Mouse (Mus musculus) midbrain, postnatal 0 days (tissue): ENCODE measurements around the gene Pxn. TPM values are rescaled to one million over a fixed set of nuclear protein-coding genes. Genes with fewer than 3 reads are reported as not detected.

Source experiments
- ATAC-seq: fragments of 200-750 bp; cut with Nextera tagmentation; 2 replicates; pipeline ENCODE4 v1.8.0; 2017; ENCODE audit warnings: moderate number of reproducible peaks, mild to moderate bottlenecking, moderate TSS enrichment, moderate library complexity; ENCODE audit not compliant: low FRiP score
- DNase-seq: peaks from one replicate; pipeline ENCODE4 v3.0.0-alpha.2; 2015; ENCODE audit warnings: low spot score
- H3K27ac ChIP-seq: fragments of 300-500 bp; sonication (generic); 2 replicates; pipeline ENCODE4 v1.5.1; 2014; ENCODE audit warnings: low read depth, mild to moderate bottlenecking, low read length, mixed read lengths
- H3K27me3 ChIP-seq: fragments of 300-500 bp; sonication (generic); 2 replicates; pipeline ENCODE4 v1.6.1; 2014; ENCODE audit warnings: low read length, control low read depth, mixed read lengths; ENCODE audit not compliant: insufficient read depth
- H3K36me3 ChIP-seq: fragments of 300-500 bp; sonication (generic); 2 replicates; pipeline ENCODE4 v1.6.1; 2014; ENCODE audit warnings: low read length, control low read depth, mixed read lengths; ENCODE audit not compliant: insufficient read depth
- H3K4me1 ChIP-seq: fragments of 300-500 bp; sonication (generic); 2 replicates; pipeline ENCODE4 v1.6.1; 2014; ENCODE audit warnings: mild to moderate bottlenecking, control low read depth, antibody characterized with exemption, low read length, mixed read lengths; ENCODE audit not compliant: insufficient read depth
- H3K4me2 ChIP-seq: fragments of 300-500 bp; sonication (generic); 2 replicates; pipeline ENCODE4 v1.6.1; 2014; ENCODE audit warnings: low read depth, mild to moderate bottlenecking, low read length, mixed read lengths; ENCODE audit not compliant: poor library complexity, severe bottlenecking
- H3K4me3 ChIP-seq: fragments of 300-500 bp; sonication (generic); 2 replicates; pipeline ENCODE4 v1.5.1; 2014; ENCODE audit warnings: low read depth, mild to moderate bottlenecking, low read length, moderate library complexity
- H3K9ac ChIP-seq: fragments of 300-500 bp; sonication (generic); replicated peaks from 2 replicates; pipeline ENCODE4 v1.6.1; 2014; ENCODE audit warnings: mild to moderate bottlenecking, low read length, moderate library complexity, mixed read lengths; ENCODE audit not compliant: poor library complexity, severe bottlenecking
- H3K9me3 ChIP-seq: fragments of 300-500 bp; sonication (generic); 2 replicates; pipeline ENCODE4 v1.6.1; 2016; ENCODE audit warnings: low read length, control low read depth
- CTCF ChIP-seq: IDR thresholded peaks from 2 replicates; pipeline ENCODE4 v1.5.1; 2016; ENCODE audit warnings: antibody characterized with exemption, mild to moderate bottlenecking
- WGBS: fragments of 180-500 bp; shearing (Covaris S2); extraction: QIAGEN DNeasy Blood & Tissue Kit; methylation state at CpG from one replicate; pipeline ENCODE4 v1.1.7; 2014; 5-methylcytosine and 5-hydroxymethylcytosine counted together
- polyA plus RNA-seq: library from polyadenylated mRNA; unstranded; fragments of >200 nt; fragmentation: Nextera tagmentation; extraction: Ambion mirVana; gene quantifications from 2 replicates; pipeline ENCODE4 v1.2.1, GENCODE M21; 2015
- total RNA-seq: library from RNA; depleted of rRNA; stranded (reverse); fragments of >200 nt; gene quantifications from 2 replicates; pipeline ENCODE4 v1.2.3, GENCODE M21; 2014

Gene Pxn
- total and polyA plus RNA-seq, 2 experiments from 2014 or later: 15.9 to 39.4 TPM

DNA sequence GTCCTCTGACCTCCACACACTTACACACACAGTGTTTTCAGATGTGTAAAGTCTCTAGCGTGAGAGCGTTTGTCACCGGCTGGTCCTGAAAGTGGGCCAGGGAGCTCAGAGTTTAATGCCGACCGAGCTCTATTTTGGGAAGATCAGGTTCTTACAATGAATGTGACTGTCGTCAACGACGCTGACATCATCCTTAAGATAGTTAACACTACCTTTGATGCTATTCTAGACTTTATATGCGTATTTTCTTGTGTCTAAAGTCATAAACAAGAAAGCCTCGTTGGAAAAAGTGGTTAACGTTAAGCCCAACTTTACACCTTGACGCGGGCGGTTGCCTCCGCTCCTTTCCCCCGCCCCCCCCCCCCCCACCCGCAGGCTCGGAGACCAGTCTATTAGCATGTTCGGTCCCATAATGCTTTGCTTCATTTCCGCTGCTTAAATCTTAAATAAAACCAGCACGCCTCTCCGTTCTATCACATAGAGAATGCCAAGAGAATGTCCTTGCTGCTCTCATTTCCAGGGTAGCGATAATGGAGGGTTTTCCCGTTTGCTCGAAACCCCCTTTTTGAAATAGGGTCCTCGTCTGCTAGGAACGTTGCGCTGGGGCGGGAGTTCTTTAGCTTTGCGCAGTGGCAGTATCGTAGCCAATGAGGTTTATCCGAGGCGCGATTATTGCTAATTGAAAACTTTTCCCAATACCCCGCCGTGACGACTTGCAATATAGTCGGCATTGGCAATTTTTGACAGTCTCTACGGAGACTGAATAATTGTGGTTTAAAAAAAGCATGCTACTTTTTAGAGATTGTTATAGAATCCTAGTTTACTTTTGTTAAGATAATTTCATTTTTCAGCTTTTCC is 17.4 kb upstream of the Pxn start:
- Histone ChIP-seq H3K9me3 (no peaks in the 10 kb centered on the region), H3K36me3 (no peaks in the 10 kb centered on the region), H3K4me1 (peaks cover 6% of the 10 kb centered on the region; the same call in 1 of the 2 replicates), H3K27ac (peak overlapping the region; percentile 100), H3K27me3 (no peaks in the 10 kb centered on the region), H3K4me2 (peak overlapping the region; percentile 65), H3K4me3 (peak overlapping the region; percentile 40), H3K9ac (peak overlapping the region; percentile 89)
- DNase-seq: peak; percentile 92
- under 1% methylated on average over 39 of the region's 39 CpGs for WGBS
- peak; percentile 80 for ATAC-seq
- TF ChIP-seq CTCF: no peak

DNA sequence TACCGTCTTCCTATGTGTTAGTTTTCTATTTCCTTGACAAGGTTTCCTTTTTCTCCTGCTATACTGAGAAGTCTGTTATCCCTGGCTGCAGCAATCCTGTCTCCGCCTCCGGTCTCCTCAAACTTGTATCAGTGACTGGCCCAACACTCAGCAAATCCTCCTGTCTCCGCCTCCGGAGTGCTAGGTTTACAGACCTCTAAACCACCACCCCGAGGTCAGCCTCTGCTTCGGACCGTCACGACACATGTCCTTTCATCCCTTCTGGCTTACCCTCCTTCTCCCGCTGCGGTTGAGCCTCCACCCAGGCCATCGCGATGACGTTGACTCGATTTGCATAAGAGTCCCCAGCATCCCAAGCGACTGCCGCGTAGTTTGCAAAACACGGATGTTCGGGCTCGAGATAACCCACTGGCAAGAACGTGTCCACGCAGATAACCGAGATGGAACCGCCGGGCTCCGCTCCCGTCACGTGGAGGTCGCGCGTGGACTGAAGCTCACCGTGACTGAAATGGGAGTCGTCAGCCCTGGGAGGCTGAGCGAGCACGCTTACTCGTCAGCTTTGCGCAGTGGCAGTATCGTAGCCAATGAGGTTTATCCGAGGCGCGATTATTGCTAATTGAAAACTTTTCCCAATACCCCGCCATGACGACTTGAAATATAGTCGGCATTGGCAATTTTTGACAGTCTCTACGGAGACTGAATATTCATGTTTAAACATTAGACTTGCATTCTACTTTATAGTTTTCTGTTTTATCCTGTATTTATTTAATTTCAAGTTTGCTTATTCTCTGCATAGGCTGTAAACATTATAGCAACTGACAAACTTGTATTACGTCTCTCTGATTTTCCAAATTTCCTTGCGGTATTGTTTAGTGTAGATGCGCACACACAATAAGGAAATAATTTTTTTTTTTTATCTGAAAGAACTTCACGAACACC is 16.5 kb upstream of the Pxn start:
- Histone ChIP-seq H3K9ac (peak overlapping the region; percentile 89), H3K27ac (peak overlapping the region; percentile 100), H3K4me2 (peak overlapping the region; percentile 65), H3K27me3 (no peaks in the 10 kb centered on the region), H3K9me3 (no peaks in the 10 kb centered on the region), H3K4me1 (peaks cover 6% of the 10 kb centered on the region; the same call in 1 of the 2 replicates), H3K36me3 (no peaks in the 10 kb centered on the region), H3K4me3 (peak overlapping the region; percentile 40)
- peak; percentile 88 for ATAC-seq
- DNase-seq: peak; percentile 94
- under 1% methylated on average over 50 of the region's 50 CpGs for WGBS
- no peak for TF ChIP-seq CTCF

DNA sequence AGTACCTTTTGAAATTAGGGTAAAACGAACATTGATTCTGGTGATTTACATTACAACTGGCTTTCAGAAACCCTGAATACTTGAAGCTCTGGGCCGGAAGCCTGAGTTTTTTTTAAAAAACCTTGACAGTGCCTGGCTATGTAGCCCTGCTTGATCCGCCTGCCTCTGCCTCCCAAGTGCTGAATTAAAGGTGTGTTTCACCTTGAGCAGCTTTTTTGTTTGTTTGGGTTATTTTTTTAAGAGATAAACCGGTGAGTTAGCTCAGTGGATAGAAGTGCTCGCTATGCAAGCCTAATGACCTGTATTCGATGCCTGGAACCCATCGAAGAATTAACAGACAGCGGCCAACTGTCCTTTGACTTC is 15.9 kb upstream of the Pxn start:
- Histone ChIP-seq H3K4me3 (no peak overlapping the region), H3K27me3 (no peaks in the 10 kb centered on the region), H3K4me2 (peak overlapping the region; percentile 65), H3K9ac (no peak overlapping the region), H3K4me1 (peaks cover 6% of the 10 kb centered on the region; the same call in 1 of the 2 replicates), H3K27ac (0 out of 2 replicates have a peak overlapping the region, but pooled peaks have one; percentile 43), H3K36me3 (no peaks in the 10 kb centered on the region), H3K9me3 (no peaks in the 10 kb centered on the region)
- TF ChIP-seq CTCF: no peak
- 15% methylated on average over 8 of the region's 8 CpGs for WGBS
- ATAC-seq: no peak
- no peak for DNase-seq

DNA sequence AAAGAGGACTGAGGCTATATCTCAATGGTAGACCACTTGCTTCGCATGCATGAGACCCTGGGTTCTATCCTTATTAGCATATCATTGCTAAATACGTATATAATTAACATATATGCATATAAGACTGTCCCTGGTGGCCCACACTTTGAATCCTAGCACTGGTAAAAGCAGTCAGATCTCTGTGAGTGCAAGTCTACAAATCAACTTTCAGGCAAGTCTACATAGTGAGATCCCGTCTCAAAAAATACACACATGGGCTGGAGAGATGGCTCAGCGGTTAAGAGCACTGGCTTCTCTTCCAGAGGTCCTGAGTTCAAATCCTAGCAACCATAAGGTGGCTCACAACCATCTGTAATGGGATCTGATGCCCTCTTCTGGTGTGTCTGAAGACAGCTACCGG is 15.4 kb upstream of the Pxn start:
- DNase-seq (no peak), ATAC-seq (no peak)
- H3K4me3 ChIP-seq: no peak overlapping the region
- H3K4me2 ChIP-seq: 0 out of 2 replicates have a peak overlapping the region, but pooled peaks have one; percentile 65
- H3K9ac ChIP-seq: no peak overlapping the region
- peak; percentile 40; the same call in 1 of the 2 replicates for TF ChIP-seq CTCF
- 34% methylated on average over 5 of the region's 5 CpGs for WGBS
- H3K9me3 ChIP-seq: no peaks in the 10 kb centered on the region
- no peaks in the 10 kb centered on the region for H3K36me3 ChIP-seq
- H3K27me3 ChIP-seq: no peaks in the 10 kb centered on the region
- H3K27ac ChIP-seq: no peak overlapping the region
- peaks cover 6% of the 10 kb centered on the region; the same call in 1 of the 2 replicates for H3K4me1 ChIP-seq

DNA sequence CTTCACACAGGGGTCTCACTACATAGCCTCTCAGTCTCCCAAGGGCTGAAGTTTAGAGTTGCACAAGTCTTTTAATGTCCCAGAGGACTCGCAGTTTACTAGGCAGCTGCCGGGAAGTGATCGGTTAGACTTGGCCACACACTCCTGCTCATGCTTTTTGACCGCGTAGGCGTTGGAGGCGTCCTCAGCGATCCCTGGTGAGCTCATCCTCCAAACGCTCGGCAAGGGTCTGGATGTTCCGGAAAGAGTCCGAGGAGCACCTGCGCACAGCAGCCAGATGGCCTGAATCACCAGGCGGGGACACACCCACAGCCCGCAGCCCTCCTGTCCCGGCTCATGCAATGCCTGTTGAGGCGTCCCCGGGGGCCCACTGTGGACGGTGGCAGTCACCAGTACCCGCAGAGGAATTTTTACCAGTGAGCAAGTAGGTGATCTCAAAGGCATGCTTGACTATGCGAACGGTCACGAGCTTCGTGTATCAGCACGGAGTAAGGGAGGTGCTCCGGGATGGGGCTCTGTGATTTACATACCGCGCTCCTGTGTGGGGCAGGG is 14.6 kb upstream of the Pxn start:
- no peaks in the 10 kb centered on the region for H3K9me3 ChIP-seq
- H3K27ac ChIP-seq: no peak overlapping the region
- H3K4me1 ChIP-seq: peaks cover 6% of the 10 kb centered on the region; the same call in 1 of the 2 replicates
- no peaks in the 10 kb centered on the region for H3K27me3 ChIP-seq
- DNase-seq (peak; percentile 33), ATAC-seq (no peak)
- peak overlapping the region; percentile 61 for H3K9ac ChIP-seq
- peak overlapping the region; percentile 23 for H3K4me3 ChIP-seq
- 4% methylated on average over 28 of the region's 28 CpGs for WGBS
- no peak for TF ChIP-seq CTCF
- H3K36me3 ChIP-seq: no peaks in the 10 kb centered on the region
- peak overlapping the region; percentile 68 for H3K4me2 ChIP-seq
